Mouse (Mus musculus): ENCODE results near the gene Rhog.
A peak's percentile ranks its signal among the peaks of the same experiment; 100 is the strongest.

Rhog gene

DNA sequence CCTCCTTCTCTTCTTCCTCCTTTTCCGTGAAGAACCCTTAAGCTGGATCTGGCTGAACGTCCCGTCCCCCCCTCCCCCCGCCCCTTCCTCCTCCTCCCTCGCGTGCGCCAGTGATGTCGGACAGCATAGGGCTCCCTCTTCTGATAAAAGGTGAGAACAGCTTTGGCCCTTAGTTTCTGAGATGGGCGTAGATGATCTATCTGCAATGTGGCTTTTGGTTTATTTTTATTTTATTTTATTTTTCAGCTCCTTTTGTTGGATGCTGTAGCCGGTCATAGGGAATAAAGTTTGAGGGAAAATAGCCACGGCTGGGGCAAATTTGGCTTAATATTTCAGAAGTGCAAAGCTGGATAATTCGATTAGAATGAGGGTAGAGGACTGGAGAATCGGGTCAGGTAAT is 33.5 kb downstream of the Rhog start:
- no peak for DNase-seq (ENCODE audit: low spot score in 2 of 2)

DNA sequence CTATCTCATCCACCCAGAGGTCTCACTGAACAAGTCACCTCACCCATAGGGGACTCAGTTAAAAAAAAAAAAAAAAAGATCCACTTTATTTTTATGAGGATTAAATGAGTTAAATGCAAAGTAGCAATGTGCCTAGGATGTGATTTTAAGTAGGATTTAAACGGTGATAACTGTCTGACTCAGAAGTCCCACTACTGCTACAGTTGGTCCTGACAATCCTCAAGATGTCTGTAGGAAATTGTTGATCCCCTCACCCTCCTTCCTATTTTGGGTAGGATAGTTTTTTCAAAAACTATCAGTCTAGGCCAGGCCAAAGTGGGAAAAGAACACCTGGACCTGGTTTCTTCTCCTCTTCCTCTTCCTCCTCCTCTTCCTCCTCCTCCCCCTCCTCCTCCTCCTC is 34.0 kb downstream of the Rhog start:
- no peak for DNase-seq (ENCODE audit: low spot score in 2 of 2)

DNA sequence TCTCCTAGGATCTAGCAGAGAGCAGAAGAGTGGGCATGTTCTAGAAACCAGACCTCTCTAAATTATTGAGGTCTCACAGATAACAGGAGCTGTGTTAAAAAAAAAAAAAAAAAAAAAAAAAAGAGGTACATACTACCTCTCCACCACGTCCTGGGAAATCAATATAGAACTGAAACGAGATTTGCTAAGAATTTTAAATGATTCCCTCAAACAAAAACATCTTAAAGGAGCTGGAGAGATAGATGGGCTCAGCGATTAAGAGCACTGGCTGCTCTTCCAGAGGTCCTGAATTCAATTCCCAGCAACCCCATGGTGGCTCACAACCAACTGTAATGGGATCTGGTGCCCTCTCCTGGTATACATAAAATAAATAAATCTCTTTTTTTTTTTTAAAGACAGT is 44.8 kb downstream of the Rhog start:
- DNase-seq (ENCODE audit: low spot score in 2 of 2): no peak

DNA sequence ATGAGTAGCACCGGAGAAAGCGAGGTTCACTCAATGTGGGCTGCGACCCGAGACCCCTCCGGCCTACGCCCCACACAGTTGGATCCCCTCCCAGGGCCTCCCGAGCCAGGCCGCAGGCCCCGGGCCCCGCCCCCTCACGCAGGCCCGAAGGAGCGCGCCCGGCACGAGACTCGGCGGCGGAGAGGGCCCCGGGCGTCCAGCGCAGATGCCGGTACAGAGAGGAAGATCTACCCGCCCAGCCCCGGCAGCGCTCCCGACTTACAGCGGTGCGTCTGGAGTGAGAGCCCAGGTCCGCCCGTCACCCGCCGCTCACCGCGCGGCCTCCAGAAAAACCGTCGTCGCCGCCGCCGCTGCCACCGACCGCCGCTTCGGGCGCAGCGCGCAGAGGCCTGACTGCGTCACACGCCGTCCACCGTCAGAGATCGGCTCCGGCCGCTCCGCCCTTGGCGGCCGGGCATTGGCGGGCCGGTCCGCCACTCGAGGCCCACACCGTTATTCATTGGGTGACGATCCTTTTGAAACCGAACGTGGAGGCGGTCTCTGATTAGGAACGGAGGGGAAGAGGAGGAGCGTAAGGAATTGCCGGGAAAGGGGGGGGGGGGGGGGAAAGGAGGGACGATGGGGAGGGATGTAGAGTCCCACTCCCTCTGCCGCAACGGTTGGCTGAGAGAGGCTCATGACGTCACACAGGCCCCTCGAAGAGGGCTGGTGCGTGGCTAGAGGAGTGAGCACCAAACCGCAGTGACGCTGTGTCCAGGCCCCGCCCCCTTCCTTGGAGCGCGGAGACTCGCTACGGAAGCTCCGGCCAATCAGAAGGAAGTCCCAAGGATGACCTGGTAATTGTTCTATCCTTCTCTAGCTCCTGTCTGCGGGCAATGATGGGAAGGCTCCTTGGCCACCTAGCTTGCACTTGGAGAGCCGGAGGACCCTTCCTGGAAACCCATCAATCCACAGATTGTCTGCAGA is 45.8 kb downstream of the Rhog start, which contains the start of the genes Nup98 and Pgap2:
Gene Nup98, minus strand, starts transcription at position 421 of the 966 bp plus-strand sequence.
Gene Pgap2, plus strand, starts transcription at position 453 of the 966 bp plus-strand sequence.
- peak; percentile 98 to 99 for DNase-seq (ENCODE audit: low spot score in 2 of 2)

DNA sequence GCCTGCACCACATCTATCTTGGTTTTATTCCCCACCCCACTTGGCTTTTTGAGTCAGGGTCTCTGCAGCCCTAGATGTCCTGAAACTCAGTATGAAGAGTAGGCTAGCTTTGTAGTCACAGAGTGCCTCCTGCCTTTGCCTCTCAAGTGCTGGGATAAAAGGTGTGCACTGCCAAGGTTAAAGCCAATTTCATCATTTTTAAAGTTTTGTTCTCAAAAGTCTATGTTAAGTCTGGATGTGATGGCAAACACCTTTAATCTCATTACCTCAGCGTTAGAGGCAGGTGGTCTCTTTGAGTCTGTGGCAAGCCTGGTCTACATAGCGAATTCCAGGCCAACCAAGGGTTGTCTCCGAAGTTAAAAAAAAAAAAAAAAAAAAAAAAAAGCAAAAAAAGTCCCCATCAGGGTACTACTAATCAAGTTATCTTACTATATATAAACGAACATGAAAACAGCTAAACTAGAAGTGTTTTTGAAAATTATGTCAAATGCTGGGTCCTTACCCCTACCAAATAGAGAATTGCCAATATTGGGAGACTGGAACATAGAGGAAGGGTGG is 47.0 kb downstream of the Rhog start:
- no peak for DNase-seq (ENCODE audit: low spot score in 2 of 2)

DNA sequence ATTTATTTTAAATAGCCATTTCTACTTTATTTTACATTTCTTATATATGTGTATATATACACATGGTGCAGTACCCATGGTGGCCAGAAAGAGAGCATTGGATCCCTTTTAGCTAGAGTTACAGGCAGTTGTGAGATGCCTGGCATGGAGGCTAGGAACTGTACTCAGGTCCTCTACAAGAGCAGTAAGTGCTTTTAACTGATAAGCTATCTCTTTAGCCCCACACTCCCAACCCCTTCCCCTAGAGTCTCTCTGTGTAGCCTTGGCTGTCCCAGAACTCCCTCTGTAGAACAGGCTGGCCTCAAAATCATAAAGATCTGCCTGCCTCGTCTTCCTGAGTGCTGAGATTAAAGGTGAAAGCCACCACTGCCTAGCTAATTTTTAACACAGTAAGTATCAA is 50.2 kb downstream of the Rhog start:
- no peak for DNase-seq (ENCODE audit: low spot score in 2 of 2)

DNA sequence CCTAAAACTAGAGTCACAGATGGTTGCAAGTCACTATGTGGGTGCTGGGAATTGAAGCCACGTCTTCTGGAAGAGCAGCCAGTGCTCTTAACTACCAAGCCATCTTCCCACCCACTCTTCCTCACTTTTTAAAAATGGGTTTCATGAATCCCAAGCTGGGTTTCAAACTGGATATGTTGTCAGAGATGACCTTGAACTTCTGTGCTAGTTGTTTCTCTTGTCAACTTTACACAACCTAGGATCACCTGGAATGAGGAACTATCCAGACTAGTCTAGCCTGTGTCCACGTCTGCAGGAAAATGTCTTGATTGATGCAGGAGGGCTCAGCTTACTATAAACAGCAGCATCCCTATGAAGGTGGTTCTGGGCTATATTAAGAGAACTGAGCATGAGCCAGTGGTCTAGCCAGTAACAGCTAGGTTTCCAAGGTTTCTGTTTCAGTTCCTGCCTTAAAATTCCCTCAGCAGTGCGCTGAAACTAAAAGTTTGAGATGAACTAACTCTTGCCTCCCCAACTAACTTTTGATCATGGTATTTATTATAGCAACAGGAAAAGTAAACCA is 51.5 kb downstream of the Rhog start:
- no peak for DNase-seq (ENCODE audit: low spot score in 2 of 2)

DNA sequence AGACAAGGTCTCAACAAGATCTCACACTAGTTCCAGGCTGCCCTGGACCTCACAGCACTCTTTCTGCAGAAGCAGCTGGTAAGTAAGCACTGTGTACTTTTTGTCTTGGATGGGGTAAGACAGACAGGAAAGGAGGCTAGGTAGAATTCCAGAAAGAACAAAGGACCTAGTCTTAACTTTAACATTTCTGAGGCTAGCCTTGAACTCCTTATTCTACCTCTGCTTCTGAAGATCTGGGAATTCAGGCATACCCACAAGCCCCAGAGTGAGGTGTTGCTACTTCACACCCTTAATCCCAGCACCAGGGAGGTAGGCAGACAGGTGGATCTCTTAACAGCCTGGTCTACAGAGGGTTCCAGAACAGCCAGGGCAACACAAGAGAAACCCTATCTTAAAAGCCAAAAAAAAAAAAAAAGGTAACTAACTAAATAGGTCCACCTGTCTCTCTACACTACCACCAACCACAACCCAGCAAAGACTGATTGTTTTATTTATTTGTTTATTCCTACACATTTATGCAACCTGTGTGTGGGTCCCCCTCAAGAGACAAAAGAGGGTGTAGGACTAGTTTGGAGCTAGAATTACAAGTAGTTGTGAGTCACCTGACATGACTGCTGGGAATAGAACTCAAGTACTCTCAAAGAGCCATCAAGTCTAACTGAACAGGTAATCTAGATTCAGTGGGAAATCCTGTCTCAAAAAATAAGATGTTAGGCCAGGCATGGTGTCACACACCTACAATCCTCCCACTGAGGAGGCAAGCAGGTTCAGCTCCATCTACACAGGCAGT is 54.7 kb downstream of the Rhog start:
- DNase-seq (ENCODE audit: low spot score in 2 of 2): no peak

DNA sequence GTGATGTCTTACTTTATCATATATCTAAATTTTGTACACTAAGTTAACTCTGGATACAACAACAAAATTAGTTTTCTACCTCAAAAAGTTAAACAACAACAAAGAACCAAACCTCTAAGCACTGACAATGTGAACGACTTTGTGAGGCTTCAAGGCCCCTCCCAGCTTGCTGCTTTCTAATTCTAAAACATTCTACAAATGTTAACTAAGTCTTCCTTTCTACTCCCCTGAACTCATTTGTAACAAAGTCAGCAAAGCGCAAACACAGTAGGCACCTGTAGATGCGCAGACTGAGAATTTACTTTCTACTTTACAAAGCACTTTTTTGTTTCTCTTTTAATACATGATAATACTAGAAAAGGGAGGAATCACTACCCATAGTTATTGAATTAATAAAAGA is 55.3 kb downstream of the Rhog start:
- no peak for DNase-seq (ENCODE audit: low spot score in 2 of 2)

DNA sequence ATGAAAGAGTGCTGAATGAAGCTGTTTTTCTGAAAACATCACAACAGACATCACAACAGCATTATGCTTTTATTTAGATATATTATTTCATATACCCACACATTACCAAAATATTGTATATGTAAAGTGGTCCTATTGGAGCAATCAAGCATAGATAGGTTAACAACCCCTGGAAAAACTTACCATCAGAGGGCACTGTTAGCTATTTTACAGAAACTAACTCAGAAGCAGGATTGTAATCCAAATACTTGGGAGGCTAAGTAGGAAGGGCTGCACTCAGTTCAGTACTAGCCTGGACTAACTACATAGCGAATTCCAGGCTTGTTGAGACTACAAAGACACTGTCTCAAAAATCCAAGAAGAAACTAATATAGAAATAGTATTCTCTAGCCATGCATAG is 63.5 kb downstream of the Rhog start:
- DNase-seq (ENCODE audit: low spot score in 2 of 2): no peak

All from left cerebral cortex, adult 9 months (tissue).